Mouse (Mus musculus): ENCODE data around the gene Slc29a1.

The Slc29a1 gene

GRCm38 (mm10) chr17:45589236-45589635, 10.2 kb downstream of the Slc29a1 start:
- peak in 1 of 2 experiments; percentile 31 for DNase-seq

GRCm38 (mm10) chr17:45588370-45588769, 11.0 kb downstream of the Slc29a1 start:
- peak in 1 of 2 experiments; percentile 2 for DNase-seq

- DNase-seq = no peak
These were observed 13.0 kb downstream of the Slc29a1 start for GRCm38 (mm10) chr17:45586449-45586837.

GRCm38 (mm10) chr17:45585725-45586448, 13.5 kb downstream of the Slc29a1 start:
- no peak for DNase-seq

GRCm38 (mm10) chr17:45584939-45585678, 14.3 kb downstream of the Slc29a1 start:
- peak; percentile 81 to 83 for DNase-seq

- DNase-seq = peak; percentile 65 to 75
These were observed 15.1 kb downstream of the Slc29a1 start for GRCm38 (mm10) chr17:45584096-45584896.

GRCm38 (mm10) chr17:45582715-45583355, 16.6 kb downstream of the Slc29a1 start:
- no peak for DNase-seq

GRCm38 (mm10) chr17:45582188-45582587, 17.2 kb downstream of the Slc29a1 start:
- DNase-seq = no peak

- peak; percentile 72 to 75 for DNase-seq
These were observed 17.8 kb downstream of the Slc29a1 start for GRCm38 (mm10) chr17:45581567-45581983.

- DNase-seq = no peak
These were observed 18.4 kb downstream of the Slc29a1 start for GRCm38 (mm10) chr17:45580958-45581477.

- no peak for DNase-seq
These were observed 19.9 kb downstream of the Slc29a1 start for GRCm38 (mm10) chr17:45579554-45579953.

GRCm38 (mm10) chr17:45578843-45579242, 20.6 kb downstream of the Slc29a1 start:
- no peak for DNase-seq

- no peak for DNase-seq
These were observed 21.2 kb downstream of the Slc29a1 start for GRCm38 (mm10) chr17:45578242-45578641.

GRCm38 (mm10) chr17:45575123-45575897, 24.1 kb downstream of the Slc29a1 start:
- DNase-seq = no peak

- DNase-seq = peak; percentile 80
These were observed 25.2 kb downstream of the Slc29a1 start for GRCm38 (mm10) chr17:45574129-45574761.

GRCm38 (mm10) chr17:45573780-45574123, 25.7 kb downstream of the Slc29a1 start:
- peak; percentile 97 to 98 for DNase-seq

GRCm38 (mm10) chr17:45573087-45573779, 26.2 kb downstream of the Slc29a1 start, which contains the start of gene Hsp90ab1:
Gene Hsp90ab1, minus strand, starts transcription at chr17:45573271.
- DNase-seq = peak; percentile 98 to 99

GRCm38 (mm10) chr17:45572103-45573086, 27.0 kb downstream of the Slc29a1 start:
- DNase-seq = peak; percentile 65 to 69

- no peak for DNase-seq
These were observed 29.4 kb downstream of the Slc29a1 start for GRCm38 (mm10) chr17:45569999-45570398.

Data from cerebellum, postnatal 36 days (tissue).